Mouse (Mus musculus) liver, embryonic 14.5 days (tissue): ENCODE data around the gene Galnt15. TPM values are rescaled to one million over a fixed set of nuclear protein-coding genes. Genes with fewer than 3 reads are reported as not detected.

Experiments
- ATAC-seq: fragments of 200-750 bp; cut with Nextera tagmentation; 2 replicates; pipeline ENCODE4 v1.8.0; 2017; ENCODE audit warnings: moderate number of reproducible peaks, mild to moderate bottlenecking, moderate library complexity; ENCODE audit not compliant: insufficient read depth
- DNase-seq, 3 experiments: peaks; one replicate each; pipeline ENCODE4 v3.0.0-alpha.2; 2012 to 2013; ENCODE audit warnings: low read depth in 3 of 3, low spot score in 3 of 3
- H3K27ac ChIP-seq: fragments of 300-500 bp; sonication (generic); 2 replicates; pipeline ENCODE4 v1.5.1; 2014; ENCODE audit warnings: moderate library complexity, mild to moderate bottlenecking, control low read depth, inconsistent platforms
- H3K27me3 ChIP-seq: fragments of 300-500 bp; sonication (generic); 2 replicates; pipeline ENCODE4 v1.6.1; 2014; ENCODE audit warnings: mild to moderate bottlenecking, low read length, moderate library complexity; ENCODE audit not compliant: control insufficient read depth, insufficient read depth
- H3K36me3 ChIP-seq: fragments of 300-500 bp; sonication (generic); replicated peaks from 2 replicates; pipeline ENCODE4 v1.6.1; 2014; ENCODE audit warnings: low read depth; ENCODE audit not compliant: control insufficient read depth, insufficient read depth
- H3K4me1 ChIP-seq, 2 experiments: fragments of 200-500 bp in 1 of 2; fragments of 300-500 bp in 1 of 2; sonication (generic) in 1 of 2; replicated peaks; 2 replicates each; pipeline ENCODE4 v1.6.1; 2012 to 2014; ENCODE audit warnings: antibody characterized with exemption in 1 of 2, inconsistent platforms in 1 of 2, low read length in 1 of 2; ENCODE audit not compliant: control insufficient read depth in 2 of 2, insufficient read depth in 2 of 2
- H3K4me2 ChIP-seq: fragments of 300-500 bp; sonication (generic); 2 replicates; pipeline ENCODE4 v1.6.1; 2014; ENCODE audit warnings: low read depth, mild to moderate bottlenecking, control low read depth, moderate library complexity
- H3K4me3 ChIP-seq, 2 experiments: fragments of 200-500 bp in 1 of 2; fragments of 300-500 bp in 1 of 2; sonication (generic) in 1 of 2; 2 replicates each; pipeline ENCODE4 v1.5.1; 2012 to 2014; ENCODE audit warnings: low read depth in 2 of 2, low read length in 2 of 2, mild to moderate bottlenecking in 2 of 2, control low read depth in 1 of 2, inconsistent platforms in 1 of 2, moderate library complexity in 1 of 2; ENCODE audit not compliant: insufficient read depth in 1 of 2
- H3K9ac ChIP-seq: fragments of 300-500 bp; sonication (generic); replicated peaks from 2 replicates; pipeline ENCODE4 v1.6.1; 2014; ENCODE audit warnings: mild to moderate bottlenecking, control low read depth, moderate library complexity
- H3K9me3 ChIP-seq: fragments of 300-500 bp; sonication (generic); 2 replicates; pipeline ENCODE4 v1.6.1; 2016; ENCODE audit warnings: low read length, mixed read lengths; ENCODE audit not compliant: control insufficient read depth
- CTCF ChIP-seq: IDR thresholded peaks from 2 replicates; pipeline ENCODE4 v1.5.1; 2016; ENCODE audit warnings: antibody characterized with exemption, low read depth, control low read depth
- EP300 ChIP-seq: IDR thresholded peaks from 2 replicates; pipeline ENCODE4 v1.6.1; 2016; ENCODE audit warnings: antibody characterized with exemption, low read depth
- WGBS: fragments of 180-500 bp; shearing (Covaris S2); extraction: QIAGEN DNeasy Blood & Tissue Kit; methylation state at CpG from one replicate; pipeline ENCODE4 v1.1.7; 2014; ENCODE audit not compliant: insufficient replicate concordance; 5-methylcytosine and 5-hydroxymethylcytosine counted together
- polyA plus RNA-seq, 2 experiments: library from polyadenylated mRNA; depleted of rRNA in 1 of 2; stranded (reverse) in 1 of 2; unstranded in 1 of 2; fragments of >200 nt; fragmentation: Nextera tagmentation in 1 of 2; extraction: Ambion mirVana in 1 of 2; gene quantifications; 2 replicates each; pipeline versions ENCODE4 v1.2.1 to v1.2.3; 2012 to 2014

Galnt15 gene
- polyA plus RNA-seq, 2 experiments = not detected

DNA sequence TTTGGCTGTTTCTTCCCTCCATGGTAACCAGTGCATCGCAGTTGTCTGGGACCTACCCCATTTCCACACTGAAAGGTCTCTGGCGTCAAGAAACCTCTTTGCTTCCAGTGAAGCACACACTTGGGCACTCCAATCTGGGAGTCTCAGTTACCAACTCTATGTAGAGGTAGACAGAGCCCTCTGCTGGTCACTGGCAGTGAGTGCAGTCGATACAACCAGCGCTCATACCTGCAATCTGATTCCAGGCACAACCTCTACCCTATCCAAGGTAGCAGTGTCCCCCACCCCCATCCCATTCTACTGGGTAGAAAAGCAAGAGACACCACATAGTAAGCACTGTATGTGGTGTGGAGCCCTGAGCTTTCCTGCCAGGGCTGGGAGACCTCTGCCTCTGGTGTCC is 3.7 kb downstream of the Galnt15 start:
- WGBS = 9% methylated on average over 4 of the region's 4 CpGs
- Histone ChIP-seq H3K4me3 (no peak overlapping the region), H3K9me3 (no peaks in the 10 kb centered on the region), H3K36me3 (no peaks in the 10 kb centered on the region), H3K4me1 (peaks cover 9 to 10% of the 10 kb centered on the region in 2 experiments), H3K27ac (no peak overlapping the region), H3K27me3 (peaks cover 3% of the 10 kb centered on the region), H3K9ac (no peak overlapping the region), H3K4me2 (no peak overlapping the region)
- no peak for TF ChIP-seq EP300
- peak; percentile 95 for TF ChIP-seq CTCF
- peak in 2 of 3 experiments; percentile 13 to 36 for DNase-seq
- ATAC-seq = 0 out of 2 replicates have a peak, but pooled peaks have one; percentile 31

DNA sequence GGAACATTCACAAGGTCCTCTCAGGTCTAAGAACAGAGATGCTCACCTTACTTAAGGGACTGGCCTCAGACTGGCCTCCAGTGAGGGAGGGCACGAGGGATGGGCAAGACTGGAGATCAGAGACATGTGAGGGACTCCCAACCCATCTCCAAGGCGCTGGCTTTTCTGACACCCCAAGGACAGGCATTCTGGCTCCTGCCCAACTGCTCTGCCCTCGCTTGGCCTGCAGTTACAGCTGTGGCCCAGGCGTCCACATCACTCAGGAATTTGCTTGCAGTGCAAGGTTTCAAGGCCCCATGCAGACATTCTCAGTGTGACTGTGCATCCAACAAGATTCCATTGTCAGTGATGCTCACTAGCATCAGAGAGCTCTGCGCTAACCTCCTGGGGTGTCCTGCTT is 7.7 kb downstream of the Galnt15 start:
- no peaks in the 10 kb centered on the region for H3K27me3 ChIP-seq
- no peak overlapping the region for H3K4me3 ChIP-seq
- TF ChIP-seq CTCF (no peak), EP300 (no peak)
- H3K9me3 ChIP-seq = no peaks in the 10 kb centered on the region
- H3K4me1 ChIP-seq = peaks cover 19 to 29% of the 10 kb centered on the region in 2 experiments
- DNase-seq (no peak), ATAC-seq (no peak)
- no peaks in the 10 kb centered on the region for H3K36me3 ChIP-seq
- no peak overlapping the region for H3K9ac ChIP-seq
- H3K4me2 ChIP-seq = no peak overlapping the region
- H3K27ac ChIP-seq = no peak overlapping the region
- 76% methylated on average over 5 of the region's 5 CpGs for WGBS

DNA sequence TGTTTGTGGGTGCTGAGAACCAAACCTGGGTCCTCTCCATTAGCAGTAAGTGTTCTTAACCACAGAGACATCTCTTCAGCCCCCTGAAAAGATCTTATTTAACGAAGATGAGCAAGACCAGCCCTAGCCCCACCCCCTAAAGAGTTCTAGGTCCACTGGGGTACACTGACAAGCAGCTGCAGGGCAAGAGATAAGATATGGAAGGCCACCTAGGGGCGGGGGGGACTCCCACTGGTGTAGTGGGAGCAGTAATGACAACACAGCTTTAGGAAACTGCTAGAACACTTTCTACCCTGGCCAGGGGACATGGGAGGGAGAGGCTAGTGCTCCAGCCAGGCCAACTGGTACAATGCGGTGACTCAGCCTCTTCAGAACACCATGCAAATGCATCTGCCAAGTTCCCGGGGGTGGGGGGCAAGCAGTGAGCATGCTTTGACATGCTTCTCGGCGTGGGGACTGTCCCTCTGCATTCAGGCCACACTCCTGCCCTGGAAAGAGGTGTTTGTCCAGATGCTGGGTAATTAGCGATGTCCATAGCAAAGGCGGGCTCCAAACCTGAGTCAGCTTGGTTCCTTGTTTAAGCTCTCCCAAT is 9.0 kb downstream of the Galnt15 start:
- H3K4me3 ChIP-seq = no peak overlapping the region
- H3K9ac ChIP-seq = peak overlapping the region; percentile 6; the same call in 1 of the 2 replicates
- H3K4me1 ChIP-seq = peaks cover 19 to 29% of the 10 kb centered on the region in 2 experiments
- peak; percentile 91 for ATAC-seq
- H3K36me3 ChIP-seq = no peaks in the 10 kb centered on the region
- no peak for TF ChIP-seq CTCF
- peak; percentile 87 for TF ChIP-seq EP300
- 53% methylated on average over 8 of the region's 8 CpGs for WGBS
- no peak overlapping the region; the same call in 1 of the 2 replicates for H3K27ac ChIP-seq
- H3K9me3 ChIP-seq = no peaks in the 10 kb centered on the region
- no peaks in the 10 kb centered on the region for H3K27me3 ChIP-seq
- peak in 1 of 3 experiments; percentile 58 for DNase-seq
- peak overlapping the region; percentile 51 for H3K4me2 ChIP-seq

DNA sequence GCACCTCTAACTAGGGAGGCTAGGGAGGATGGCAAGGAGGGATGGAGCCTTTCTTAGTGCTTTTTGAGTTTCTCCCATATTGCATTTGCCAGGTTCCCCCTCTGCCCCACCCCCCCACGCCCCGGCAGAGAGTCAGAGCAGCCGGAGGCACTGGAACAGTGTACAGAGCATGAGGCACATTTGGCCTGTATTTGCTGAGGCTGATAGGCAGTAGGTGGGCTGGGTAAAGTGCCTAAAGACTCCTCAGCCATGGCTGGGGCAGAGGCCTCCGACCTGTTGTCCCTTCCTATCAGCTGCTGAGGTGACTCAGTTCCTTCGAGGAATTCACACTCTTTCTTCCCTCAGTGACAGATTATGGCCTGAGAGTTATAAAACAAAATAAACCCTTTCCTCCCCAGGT is 13.3 kb downstream of the Galnt15 start:
- Histone ChIP-seq H3K27me3 (no peaks in the 10 kb centered on the region), H3K4me3 (no peak overlapping the region), H3K4me1 (peaks cover 13 to 24% of the 10 kb centered on the region in 2 experiments), H3K4me2 (no peak overlapping the region), H3K9me3 (no peaks in the 10 kb centered on the region), H3K27ac (no peak overlapping the region), H3K36me3 (no peaks in the 10 kb centered on the region), H3K9ac (no peak overlapping the region)
- whole genome bisulfite sequencing = 40% methylated on average over 5 of the region's 5 CpGs
- ATAC-seq (no peak), DNase-seq (no peak)
- TF ChIP-seq EP300 (no peak), CTCF (no peak)

DNA sequence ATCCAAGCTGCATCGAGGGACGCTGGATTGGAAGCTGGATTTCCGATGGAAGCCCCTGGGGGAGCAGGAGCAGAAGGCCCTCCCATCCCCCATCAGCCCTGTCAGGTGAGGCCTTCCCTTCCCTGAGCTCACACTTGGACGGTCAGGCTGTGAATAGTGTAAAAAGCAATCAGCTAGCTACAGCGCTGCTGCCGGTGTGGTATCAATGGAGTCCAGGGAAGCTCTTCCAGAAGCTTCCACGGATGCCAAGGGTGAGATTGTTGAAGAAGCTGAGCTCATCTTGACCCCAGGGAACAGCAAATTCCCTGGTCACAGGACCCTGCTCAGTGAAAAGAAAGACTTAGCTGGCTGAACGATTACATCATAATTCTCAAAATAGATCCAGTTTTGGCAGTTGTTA is 17.6 kb downstream of the Galnt15 start:
- Histone ChIP-seq H3K4me3 (no peak overlapping the region), H3K36me3 (no peaks in the 10 kb centered on the region), H3K27me3 (no peaks in the 10 kb centered on the region), H3K27ac (no peak overlapping the region), H3K9ac (no peak overlapping the region), H3K4me1 (no peaks in the 10 kb centered on the region), H3K4me2 (no peak overlapping the region), H3K9me3 (no peaks in the 10 kb centered on the region)
- no peak for DNase-seq
- TF ChIP-seq CTCF = no peak
- 78% methylated on average over 8 of the region's 8 CpGs for WGBS
- no peak for ATAC-seq
